Mouse (Mus musculus) left cerebral cortex, postnatal 10 days (tissue): Measurements from ENCODE around the gene Mboat1. TPM values are rescaled to one million over a fixed set of nuclear protein-coding genes. Genes with fewer than 3 reads are reported as not detected.

ENCODE experiments used
- DNase-seq, 2 experiments: peaks; one replicate each; pipeline ENCODE4 v3.0.0; 2021 to 2022; ENCODE audit warnings: low spot score in 2 of 2, mixed read lengths in 1 of 2; ENCODE audit errors: extremely low spot score in 1 of 2
- intact Hi-C: fragments of 180-260 bp; cut with DNase I; formaldehyde crosslinking; loops from one replicate; pipeline ENCODE4 v1.15.1; 2025
- total RNA-seq, 2 experiments: library from RNA; stranded (reverse); gene quantifications; 2 replicates each; pipeline ENCODE4 v1.2.3; 2021

Gene Mboat1
- total RNA-seq, 2 experiments from 2014 or later, result 1.1 to 1.9 TPM

- intact Hi-C loops, result no loop called here
These were observed 93.4 kb downstream of the Mboat1 start for GRCm38 (mm10) chr13:30229625-30230139.

GRCm38 (mm10) chr13:30235056-30235750 lies 98.9 kb downstream of the Mboat1 start:
- no peak for DNase-seq
- intact Hi-C loops, result no loop called here

More at GRCm38 (mm10) chr13:30229625-30230139, 93.4 kb downstream of the Mboat1 start:
- DNase-seq, result no peak

- DNase-seq, result no peak
- intact Hi-C loops, result no loop called here
These were observed 103.1 kb downstream of the Mboat1 start for GRCm38 (mm10) chr13:30239396-30239795.

GRCm38 (mm10) chr13:30245573-30245972 lies 109.3 kb downstream of the Mboat1 start:
- DNase-seq, result no peak
- intact Hi-C loops, result no loop called here

- intact Hi-C loops, result no loop called here
- no peak for DNase-seq
These were observed 114.1 kb downstream of the Mboat1 start for GRCm38 (mm10) chr13:30250341-30250905.

GRCm38 (mm10) chr13:30251431-30251830 lies 115.1 kb downstream of the Mboat1 start:
- no peak for DNase-seq
- intact Hi-C loops, result no loop called here

GRCm38 (mm10) chr13:30252692-30253091 lies 116.4 kb downstream of the Mboat1 start:
- intact Hi-C loops, result no loop called here
- no peak for DNase-seq

GRCm38 (mm10) chr13:30253636-30254264 lies 117.5 kb downstream of the Mboat1 start:
- no peak for DNase-seq
- intact Hi-C loops, result no loop called here

GRCm38 (mm10) chr13:30254421-30254820 lies 118.1 kb downstream of the Mboat1 start:
- no peak for DNase-seq
- intact Hi-C loops, result no loop called here

- intact Hi-C loops, result no loop called here
- DNase-seq, result no peak
These were observed 122.5 kb downstream of the Mboat1 start for GRCm38 (mm10) chr13:30258802-30259201.

GRCm38 (mm10) chr13:30259326-30259725 lies 123.0 kb downstream of the Mboat1 start:
- intact Hi-C loops, result no loop called here
- DNase-seq, result no peak

GRCm38 (mm10) chr13:30259912-30260560 lies 123.7 kb downstream of the Mboat1 start:
- peak; percentile 73 to 77 for DNase-seq
- intact Hi-C loops, result loop anchor here (2.0 to 5.0 kb wide), 2 partner anchors 167 to 403 kb away; partner anchors contain the start of gene Cdkal1

GRCm38 (mm10) chr13:30263681-30264080 lies 127.4 kb downstream of the Mboat1 start:
- intact Hi-C loops, result loop anchor here (5.0 kb wide), 1 partner anchor 406 kb away; the partner anchor contains the start of gene Cdkal1
- no peak for DNase-seq

- no peak for DNase-seq
- intact Hi-C loops, result loop anchor here (5.0 kb wide), 1 partner anchor 407 kb away; the partner anchor contains the start of gene Cdkal1
These were observed 128.0 kb downstream of the Mboat1 start for GRCm38 (mm10) chr13:30264303-30264702.

- intact Hi-C loops, result loop anchor here (5.0 kb wide), 1 partner anchor 407 kb away; the partner anchor contains the start of gene Cdkal1
- no peak for DNase-seq
These were observed 128.5 kb downstream of the Mboat1 start for GRCm38 (mm10) chr13:30264765-30265164.

- intact Hi-C loops, result no loop called here
- DNase-seq, result no peak
These were observed 129.7 kb downstream of the Mboat1 start for GRCm38 (mm10) chr13:30266036-30266435.

GRCm38 (mm10) chr13:30272040-30272686 lies 135.9 kb downstream of the Mboat1 start:
- intact Hi-C loops, result loop anchor here (2.0 kb wide), 1 partner anchor 259 kb away; no protein-coding TSS in a partner anchor

More at GRCm38 (mm10) chr13:30272040-30272686, 135.9 kb downstream of the Mboat1 start:
- no peak for DNase-seq
